Mouse (Mus musculus) heart, adult 8-10 months (tissue): ENCODE measurements around the gene Rab27a. TPM values are rescaled to one million over a fixed set of nuclear protein-coding genes. Genes with fewer than 3 reads are reported as not detected.
"Not testable (repeated sequence)": the region's sequence is repeated elsewhere in the genome, so short reads cannot be mapped to it uniquely, and the experiment has no call there.

ENCODE experiments used
- DNase-seq: peaks from one replicate; pipeline ENCODE4 v3.0.0; 2022; ENCODE audit warnings: low spot score
- total RNA-seq, 4 experiments: library from RNA; stranded (reverse); gene quantifications; 2 replicates each; pipeline ENCODE4 v1.2.4; 2022

Rab27a gene
- total RNA-seq, 4 experiments from 2014 or later: 4.3 to 7.0 (median 5.1) TPM

GRCm38 (mm10) chr9:73045711-73046110 lies 1.1 kb downstream of the Rab27a start:
- no peak for DNase-seq

- DNase-seq: no peak
Measured at GRCm38 (mm10) chr9:73047906-73048305, 3.3 kb downstream of the Rab27a start.

- DNase-seq: no peak
Measured at GRCm38 (mm10) chr9:73048927-73049326, 4.3 kb downstream of the Rab27a start.

- DNase-seq: no peak
Measured at GRCm38 (mm10) chr9:73049833-73050232, 5.2 kb downstream of the Rab27a start.

- DNase-seq: no peak
Measured at GRCm38 (mm10) chr9:73050606-73051005, 6.0 kb downstream of the Rab27a start.

- peak; percentile 56 for DNase-seq
Measured at GRCm38 (mm10) chr9:73055441-73055911, 10.8 kb downstream of the Rab27a start.

- no peak for DNase-seq
Measured at GRCm38 (mm10) chr9:73059224-73059623, 14.6 kb downstream of the Rab27a start.

- DNase-seq: no peak
Measured at GRCm38 (mm10) chr9:73063621-73064290, 19.1 kb downstream of the Rab27a start.

GRCm38 (mm10) chr9:73067086-73067485 lies 22.4 kb downstream of the Rab27a start:
- no peak for DNase-seq

GRCm38 (mm10) chr9:73068230-73068679 lies 23.6 kb downstream of the Rab27a start:
- DNase-seq: no peak

GRCm38 (mm10) chr9:73068688-73069087 lies 24.0 kb downstream of the Rab27a start:
- no peak for DNase-seq

GRCm38 (mm10) chr9:73070971-73071659 lies 26.5 kb downstream of the Rab27a start:
- peak; percentile 38 for DNase-seq

- no peak for DNase-seq
Measured at GRCm38 (mm10) chr9:73072426-73072825, 27.8 kb downstream of the Rab27a start.

GRCm38 (mm10) chr9:73073169-73073568 lies 28.5 kb downstream of the Rab27a start:
- DNase-seq: no peak

GRCm38 (mm10) chr9:73079349-73079748 lies 34.7 kb downstream of the Rab27a start:
- not testable (repeated sequence) for DNase-seq

- DNase-seq: no peak
Measured at GRCm38 (mm10) chr9:73079801-73080325, 35.2 kb downstream of the Rab27a start.

- no peak for DNase-seq
Measured at GRCm38 (mm10) chr9:73082291-73083000, 37.8 kb downstream of the Rab27a start.

- no peak for DNase-seq
Measured at GRCm38 (mm10) chr9:73083956-73084355, 39.3 kb downstream of the Rab27a start.

- DNase-seq: no peak
Measured at GRCm38 (mm10) chr9:73085845-73086244, 41.2 kb downstream of the Rab27a start.

GRCm38 (mm10) chr9:73087121-73087520 lies 42.5 kb downstream of the Rab27a start:
- no peak for DNase-seq

GRCm38 (mm10) chr9:73087581-73087980 lies 42.9 kb downstream of the Rab27a start:
- DNase-seq: no peak
